ENCODE assay signal across 8 mouse cellular contexts in genomic region chr3:104511538-104512423, GRCm38 (mm10). TPM values are rescaled to one million over a fixed set of nuclear protein-coding genes. Genes with fewer than 3 reads are reported as not detected.
DNase-seq lines count a peak whose midpoint lies in the region; ATAC-seq lines count a peak whose summit lies in the region.

Gene Lrig2 (minus strand): TSS chr3:104511918.

- no peaks in the 10 kb centered on the region for H3K27me3 ChIP-seq in hindbrain, embryonic 11.5 days (ENCODE audit: control insufficient read depth, insufficient read depth, low read length)

- no peaks in the 10 kb centered on the region for H3K9me3 ChIP-seq in hindbrain, embryonic 11.5 days (ENCODE audit: control insufficient read depth, low read length)

- peak within 1 kb of the TSS; percentile 95 for H3K27ac ChIP-seq in hindbrain, embryonic 11.5 days (ENCODE audit: low read depth, low read length)

- H3K4me3 ChIP-seq in hindbrain, embryonic 11.5 days (ENCODE audit: low read depth, low read length) = peak within 1 kb of the TSS; percentile 91

- H3K9ac ChIP-seq in hindbrain, embryonic 11.5 days (ENCODE audit: low read depth, low read length) = peak within 1 kb of the TSS; percentile 83

- no peaks in the 10 kb centered on the region for H3K4me1 ChIP-seq in hindbrain, embryonic 11.5 days (replicated peaks; ENCODE audit: control insufficient read depth, insufficient read depth, low read length)

- H3K36me3 ChIP-seq in hindbrain, embryonic 11.5 days (ENCODE audit: control insufficient read depth, insufficient read depth, low read length) = no peaks in the 10 kb centered on the region

- peak; percentile 100 for DNase-seq in Muller cell, postnatal 12 days (ENCODE audit: inconsistent ontology term)
- DNase-seq in cerebellum, adult 9-11 months = peak; percentile 99
- DNase-seq in frontal cortex, adult 2 months (ENCODE audit: extremely low spot score in 1 of 2, low spot score in 1 of 2) = peak; percentile 99
- peak; percentile 99 for DNase-seq in hindbrain, embryonic 11.5 days (ENCODE audit: low spot score)
- peak; percentile 98 to 99 for DNase-seq in layer of hippocampus, postnatal 10 days (ENCODE audit: low spot score in 2 of 2)
- peak; percentile 99 for DNase-seq in lung, postnatal 10 days
- DNase-seq in ovary, postnatal 36 days (ENCODE audit: low spot score) = peak; percentile 98
- DNase-seq in thymus, postnatal 25 days = peak; percentile 99

- peak within 1 kb of the TSS; percentile 63 for H3K4me2 ChIP-seq in hindbrain, embryonic 11.5 days (replicated peaks; ENCODE audit: low read depth, low read length)

- under 1% methylated on average over 44 of the region's 71 CpGs for WGBS in hindbrain, embryonic 11.5 days

- peak; percentile 98 for ATAC-seq in hindbrain, embryonic 11.5 days (ENCODE audit: low FRiP score)

RNA-seq across cellular contexts. Expression of gene Lrig2, which starts in this region (rescaled TPM):
- 19.7 and 20.1 TPM in 2 replicates for polyA plus RNA-seq in frontal cortex, adult 2 months (2012; rRNA removed)
- polyA plus RNA-seq in hindbrain, embryonic 11.5 days (2014; fragmentation: Nextera tagmentation; extraction: Ambion mirVana) = 24.8 and 28.3 TPM in 2 replicates
- 10 to 100 TPM; 30.4 to 31.8 TPM for total RNA-seq in layer of hippocampus, postnatal 10 days (2021)

Comparison
In these comparisons a context has a peak if more than half of its experiments do, and no peak if none do; other contexts are left out.
1. Peak in every context shown above with its lines: DNase-seq, ATAC-seq, H3K4me3 ChIP-seq and H3K27ac ChIP-seq.